Mouse (Mus musculus) MEL (cell line): ENCODE data around the gene Erbb4. TPM values are rescaled to one million over a fixed set of nuclear protein-coding genes. Genes with fewer than 3 reads are reported as not detected.

ENCODE experiments used
- DNase-seq: peaks from one replicate; pipeline ENCODE4 v3.0.0; 2011; ENCODE audit warnings: low read depth, low spot score
- H3K27ac ChIP-seq: 2 replicates; pipeline ENCODE4 v1.5.1; 2012; ENCODE audit warnings: low read depth, mild to moderate bottlenecking, control low read depth, low read length, moderate library complexity; ENCODE audit not compliant: control insufficient read depth
- H3K27me3 ChIP-seq, 2 experiments: fragments of 150-350 bp in 1 of 2; sonication (generic) in 1 of 2; 2 replicates each; pipeline ENCODE4 v1.6.1; 2012; ENCODE audit warnings: low read length in 2 of 2, mild to moderate bottlenecking in 2 of 2, improper control_type of control experiment in 1 of 2, moderate library complexity in 1 of 2; ENCODE audit not compliant: insufficient read depth in 2 of 2, control insufficient read depth in 1 of 2
- H3K36me3 ChIP-seq, 2 experiments: 2 replicates each; pipeline ENCODE4 v1.6.1; 2012 to 2014; ENCODE audit warnings: low read length in 2 of 2, improper control_type of control experiment in 1 of 2, inconsistent platforms in 1 of 2, mild to moderate bottlenecking in 1 of 2; ENCODE audit not compliant: insufficient read depth in 2 of 2, control insufficient read depth in 1 of 2
- H3K4me1 ChIP-seq, 2 experiments: fragments of 150-350 bp in 1 of 2; sonication (generic) in 1 of 2; 2 replicates each; pipeline ENCODE4 v1.6.1; 2012; ENCODE audit warnings: low read length in 2 of 2, improper control_type of control experiment in 1 of 2, mild to moderate bottlenecking in 1 of 2; ENCODE audit not compliant: insufficient read depth in 2 of 2, control insufficient read depth in 1 of 2
- H3K4me3 ChIP-seq, 2 experiments: fragments of 150-350 bp in 1 of 2; sonication (generic) in 1 of 2; 2 replicates each; pipeline ENCODE4 v1.5.1; 2012; ENCODE audit warnings: low read depth in 2 of 2, low read length in 2 of 2, mild to moderate bottlenecking in 2 of 2, moderate library complexity in 2 of 2, control low read depth in 1 of 2, improper control_type of control experiment in 1 of 2; ENCODE audit not compliant: control insufficient read depth in 1 of 2, insufficient read depth in 1 of 2
- H3K79me2 ChIP-seq: 2 replicates; pipeline ENCODE4 v1.6.1; 2012; ENCODE audit warnings: mild to moderate bottlenecking, low read length, moderate library complexity; ENCODE audit not compliant: control insufficient read depth, poor library complexity, insufficient read depth
- H3K9ac ChIP-seq: 2 replicates; pipeline ENCODE4 v1.6.1; 2012; ENCODE audit warnings: low read depth, mild to moderate bottlenecking, control low read depth, low read length, moderate library complexity; ENCODE audit not compliant: control insufficient read depth, poor library complexity, severe bottlenecking
- H3K9me3 ChIP-seq: fragments of 150-350 bp; sonication (generic); replicated peaks from 2 replicates; pipeline ENCODE4 v1.6.1; 2012; ENCODE audit warnings: mild to moderate bottlenecking, low read length, improper control_type of control experiment, moderate library complexity; ENCODE audit not compliant: insufficient read depth
- CHD1 ChIP-seq: IDR thresholded peaks from 2 replicates; pipeline ENCODE4 v1.6.1; 2012; ENCODE audit warnings: low read depth, mild to moderate bottlenecking, inconsistent platforms, low read length, improper control_type of control experiment
- E2F4 ChIP-seq: IDR thresholded peaks from 2 replicates; pipeline ENCODE4 v1.6.1; 2011; ENCODE audit warnings: low read depth, low read length, improper control_type of control experiment, borderline replicate concordance
- ELF1 ChIP-seq: IDR thresholded peaks from 2 replicates; pipeline ENCODE4 v1.6.1; 2014; ENCODE audit warnings: low read depth, mild to moderate bottlenecking, inconsistent platforms, low read length, improper control_type of control experiment, moderate library complexity
- EP300 ChIP-seq, 2 experiments: IDR thresholded peaks; 2 replicates each; pipeline ENCODE4 v1.6.1; 2011; ENCODE audit warnings: improper control_type of control experiment in 2 of 2, low read length in 2 of 2, low read depth in 1 of 2, mild to moderate bottlenecking in 1 of 2
- ETS1 ChIP-seq: IDR thresholded peaks from 2 replicates; pipeline ENCODE4 v1.6.1; 2012; ENCODE audit warnings: low read depth, mild to moderate bottlenecking, inconsistent platforms, low read length, improper control_type of control experiment, moderate library complexity
- GABPA ChIP-seq: IDR thresholded peaks from 2 replicates; pipeline ENCODE4 v1.6.1; 2012; ENCODE audit warnings: low read depth, mild to moderate bottlenecking, inconsistent platforms, low read length, improper control_type of control experiment, moderate library complexity
- GATA1 ChIP-seq: IDR thresholded peaks from 2 replicates; pipeline ENCODE4 v1.6.1; 2011; ENCODE audit warnings: low read depth, low read length, improper control_type of control experiment
- JUND ChIP-seq: IDR thresholded peaks from 2 replicates; pipeline ENCODE4 v1.6.1; 2011; ENCODE audit warnings: low read depth, mild to moderate bottlenecking, improper control_type of control experiment, low read length
- MAFK ChIP-seq: IDR thresholded peaks from 2 replicates; pipeline ENCODE4 v1.6.1; 2011; ENCODE audit warnings: low read depth, mild to moderate bottlenecking, low read length, improper control_type of control experiment, borderline replicate concordance
- MAX ChIP-seq: IDR thresholded peaks from 2 replicates; pipeline ENCODE4 v1.6.1; 2011; ENCODE audit warnings: low read length, improper control_type of control experiment
- MAZ ChIP-seq: IDR thresholded peaks from 2 replicates; pipeline ENCODE4 v1.6.1; 2012; ENCODE audit warnings: low read depth, mild to moderate bottlenecking, inconsistent platforms, low read length, improper control_type of control experiment
- MYB ChIP-seq: IDR thresholded peaks from 2 replicates; pipeline ENCODE4 v1.6.1; 2011; ENCODE audit warnings: mild to moderate bottlenecking, low read depth, low read length, improper control_type of control experiment
- MYC ChIP-seq: IDR thresholded peaks from 2 replicates; pipeline ENCODE4 v1.6.1; 2011; ENCODE audit warnings: low read depth, mild to moderate bottlenecking, low read length, improper control_type of control experiment, moderate library complexity
- NELFE ChIP-seq: IDR thresholded peaks from 2 replicates; pipeline ENCODE4 v1.6.1; 2011; ENCODE audit warnings: low read depth, low read length, improper control_type of control experiment
- NRF1 ChIP-seq: IDR thresholded peaks from 2 replicates; pipeline ENCODE4 v1.6.1; 2014; ENCODE audit warnings: low read depth, mild to moderate bottlenecking, inconsistent platforms, low read length, improper control_type of control experiment, moderate library complexity; ENCODE audit not compliant: poor library complexity, insufficient read depth, severe bottlenecking
- POLR2A ChIP-seq, 2 experiments: IDR thresholded peaks; 2 replicates each; pipeline ENCODE4 v1.6.1; 2011 to 2012; ENCODE audit warnings: low read length in 2 of 2, mild to moderate bottlenecking in 2 of 2, control low read depth in 1 of 2, improper control_type of control experiment in 1 of 2, low read depth in 1 of 2, moderate library complexity in 1 of 2; ENCODE audit not compliant: control insufficient read depth in 1 of 2, insufficient read depth in 1 of 2, poor library complexity in 1 of 2
- RAD21 ChIP-seq: IDR thresholded peaks from 2 replicates; pipeline ENCODE4 v1.6.1; 2011; ENCODE audit warnings: mild to moderate bottlenecking, low read depth, low read length, improper control_type of control experiment
- SIN3A ChIP-seq: IDR thresholded peaks from 2 replicates; pipeline ENCODE4 v1.6.1; 2012; ENCODE audit warnings: low read length, improper control_type of control experiment, inconsistent platforms
- TCF12 ChIP-seq: IDR thresholded peaks from 2 replicates; pipeline ENCODE4 v1.6.1; 2014; ENCODE audit warnings: low read depth, mild to moderate bottlenecking, inconsistent platforms, low read length, improper control_type of control experiment, moderate library complexity
- UBTF ChIP-seq: IDR thresholded peaks from 2 replicates; pipeline ENCODE4 v1.6.1; 2012; ENCODE audit warnings: low read depth, mild to moderate bottlenecking, inconsistent platforms, low read length, improper control_type of control experiment, moderate library complexity, borderline replicate concordance; ENCODE audit not compliant: insufficient read depth
- USF1 ChIP-seq: IDR thresholded peaks from 2 replicates; pipeline ENCODE4 v1.6.1; 2014; ENCODE audit warnings: low read depth, mild to moderate bottlenecking, inconsistent platforms, low read length, improper control_type of control experiment, moderate library complexity
- USF2 ChIP-seq, 2 experiments: IDR thresholded peaks; 2 replicates each; pipeline ENCODE4 v1.6.1; 2011 to 2012; ENCODE audit warnings: improper control_type of control experiment in 2 of 2, low read length in 2 of 2, borderline replicate concordance in 1 of 2, inconsistent platforms in 1 of 2, low read depth in 1 of 2, mild to moderate bottlenecking in 1 of 2; ENCODE audit not compliant: insufficient read depth in 1 of 2
- ZC3H11A ChIP-seq: IDR thresholded peaks from 2 replicates; pipeline ENCODE4 v1.6.1; 2012; ENCODE audit warnings: low read depth, mild to moderate bottlenecking, inconsistent platforms, low read length, improper control_type of control experiment
- ZKSCAN1 ChIP-seq: IDR thresholded peaks from 2 replicates; pipeline ENCODE4 v1.6.1; 2012; ENCODE audit warnings: low read depth, mild to moderate bottlenecking, inconsistent platforms, low read length, improper control_type of control experiment, moderate library complexity
- polyA plus RNA-seq, 2 experiments: library from polyadenylated mRNA; stranded (reverse) in 1 of 2; unstranded in 1 of 2; fragments of >175 nt in 1 of 2; fragments of >200 nt in 1 of 2; gene quantifications; 2 replicates each; pipeline versions ENCODE4 v1.2.1 to v1.2.4; 2012; ENCODE audit warnings: low replicate concordance in 2 of 2, low read depth in 1 of 2; ENCODE audit not compliant: insufficient read length in 2 of 2, insufficient read depth in 1 of 2, missing spikeins in 1 of 2
- total RNA-seq: library from RNA; depleted of rRNA; stranded (reverse); fragments of 300-350 nt; gene quantifications from 2 replicates; pipeline ENCODE4 v1.2.3, GENCODE M21; 2012

Gene Erbb4
- total and polyA plus RNA-seq, 3 experiments = not detected

- no peak overlapping the region for H3K4me3 ChIP-seq
- H3K27ac ChIP-seq = no peak overlapping the region
- TF ChIP-seq MYC = no peak
- TF ChIP-seq USF2 (IDR thresholded peaks at IDR 0.05; ENCODE audit: borderline replicate concordance in 1 of 2, insufficient read depth in 1 of 2, low read depth in 1 of 2, low read length in 2 of 2) = no peak
- TF ChIP-seq MYB = no peak
- no peak for TF ChIP-seq GATA1
- TF ChIP-seq MAFK = no peak
- TF ChIP-seq ZKSCAN1 = no peak
- no peak for TF ChIP-seq NELFE
- no peak for TF ChIP-seq UBTF
- TF ChIP-seq JUND = no peak
- TF ChIP-seq SIN3A = no peak
- no peak for TF ChIP-seq CHD1
- no peak for TF ChIP-seq MAZ
- TF ChIP-seq ZC3H11A = no peak
- H3K36me3 ChIP-seq = no peaks in the 10 kb centered on the region
- DNase-seq = no peak
- no peaks in the 10 kb centered on the region for H3K27me3 ChIP-seq
- no peaks in the 10 kb centered on the region for H3K4me1 ChIP-seq
- H3K79me2 ChIP-seq = no peaks in the 10 kb centered on the region
- H3K9me3 ChIP-seq = no peaks in the 10 kb centered on the region
- no peak overlapping the region for H3K9ac ChIP-seq
Observed at GRCm38 (mm10) chr1:68762456-68762855, 345.4 kb downstream of the Erbb4 start.

- H3K9me3 ChIP-seq = no peaks in the 10 kb centered on the region
- no peaks in the 10 kb centered on the region for H3K4me1 ChIP-seq
- H3K9ac ChIP-seq = no peak overlapping the region
- no peak overlapping the region for H3K4me3 ChIP-seq
- DNase-seq = no peak
- H3K27me3 ChIP-seq = no peaks in the 10 kb centered on the region
- no peaks in the 10 kb centered on the region for H3K36me3 ChIP-seq
- H3K27ac ChIP-seq = no peak overlapping the region
- TF ChIP-seq NRF1 (no peak), E2F4 (no peak), MYB (no peak), MAX (no peak), ETS1 (no peak), POLR2A (IDR thresholded peaks at IDR 0.05; ENCODE audit: control insufficient read depth in 1 of 2, insufficient read depth in 1 of 2, low read depth in 1 of 2, low read length in 2 of 2, poor library complexity in 1 of 2) (no peak), MYC (no peak), USF2 (IDR thresholded peaks at IDR 0.05; ENCODE audit: borderline replicate concordance in 1 of 2, insufficient read depth in 1 of 2, low read depth in 1 of 2, low read length in 2 of 2) (no peak), GATA1 (no peak), TCF12 (no peak), GABPA (no peak), USF1 (no peak), RAD21 (no peak), EP300 (IDR thresholded peaks at IDR 0.05; ENCODE audit: low read depth in 1 of 2, low read length in 2 of 2) (no peak), ELF1 (no peak)
- no peaks in the 10 kb centered on the region for H3K79me2 ChIP-seq
Observed at GRCm38 (mm10) chr1:68748976-68749375, 358.9 kb downstream of the Erbb4 start.
